Mouse (Mus musculus): Measurements from ENCODE around the gene Sh2d6. TPM values are rescaled to one million over a fixed set of nuclear protein-coding genes. Genes with fewer than 3 reads are reported as not detected.
"Not testable (repeated sequence)": the region's sequence is repeated elsewhere in the genome, so short reads cannot be mapped to it uniquely, and the experiment has no call there.

Gene Sh2d6
- polyA plus RNA-seq, 1 experiment from 2014 or later: 0.97 TPM

- H3K4me3 ChIP-seq: no peak overlapping the region
- no peak overlapping the region for H3K9ac ChIP-seq (replicated peaks)
- no peak overlapping the region for H3K4me2 ChIP-seq (replicated peaks)
- WGBS: 44% methylated on average over 9 of the region's 9 CpGs
- no peaks in the 10 kb centered on the region for H3K9me3 ChIP-seq
- H3K36me3 ChIP-seq: no peaks in the 10 kb centered on the region
- peak; percentile 67 for ATAC-seq (ENCODE audit: low FRiP score, low read depth)
- no peaks in the 10 kb centered on the region for H3K27me3 ChIP-seq
- peaks cover 22% of the 10 kb centered on the region for H3K4me1 ChIP-seq
- no peak overlapping the region; the same call in 1 of the 2 replicates for H3K27ac ChIP-seq (replicated peaks)
These were observed 12.7 kb upstream of the Sh2d6 start for GRCm38 (mm10) chr6:72534035-72534809.

- H3K9me3 ChIP-seq; ATAC-seq (ENCODE audit: low FRiP score, low read depth); H3K4me2 ChIP-seq (replicated peaks); H3K36me3 ChIP-seq; H3K9ac ChIP-seq (replicated peaks); H3K27me3 ChIP-seq; H3K27ac ChIP-seq (replicated peaks); H3K4me3 ChIP-seq: not testable (repeated sequence)
- 38% methylated on average over 1 of the region's 1 CpGs for WGBS
- H3K4me1 ChIP-seq: peaks cover 22% of the 10 kb centered on the region
These were observed 12.0 kb upstream of the Sh2d6 start for GRCm38 (mm10) chr6:72533555-72533954.

- 68% methylated on average over 4 of the region's 4 CpGs for WGBS
- no peak overlapping the region for H3K4me2 ChIP-seq (replicated peaks)
- H3K27me3 ChIP-seq: no peaks in the 10 kb centered on the region
- no peaks in the 10 kb centered on the region for H3K9me3 ChIP-seq
- H3K9ac ChIP-seq (replicated peaks): no peak overlapping the region
- H3K4me1 ChIP-seq: peaks cover 17% of the 10 kb centered on the region; the same call in 1 of the 2 replicates
- no peak for ATAC-seq (ENCODE audit: low FRiP score, low read depth)
- no peaks in the 10 kb centered on the region for H3K36me3 ChIP-seq
- no peak overlapping the region for H3K4me3 ChIP-seq
- peak overlapping the region; percentile 49 for H3K27ac ChIP-seq (replicated peaks)
These were observed 11.1 kb upstream of the Sh2d6 start for GRCm38 (mm10) chr6:72532580-72532979.

- H3K36me3 ChIP-seq: no peaks in the 10 kb centered on the region
- H3K27ac ChIP-seq (replicated peaks): no peak overlapping the region
- H3K4me3 ChIP-seq: no peak overlapping the region
- no peak for ATAC-seq (ENCODE audit: low FRiP score, low read depth)
- H3K9me3 ChIP-seq: no peaks in the 10 kb centered on the region
- H3K4me2 ChIP-seq (replicated peaks): no peak overlapping the region
- peaks cover 10% of the 10 kb centered on the region; the same call in 1 of the 2 replicates for H3K4me1 ChIP-seq
- WGBS: 78% methylated on average over 10 of the region's 10 CpGs
- H3K9ac ChIP-seq (replicated peaks): no peak overlapping the region
- no peaks in the 10 kb centered on the region for H3K27me3 ChIP-seq
These were observed 7.1 kb upstream of the Sh2d6 start for GRCm38 (mm10) chr6:72528410-72529151.

- Histone ChIP-seq H3K27me3 (no peaks in the 10 kb centered on the region), H3K4me1 (no peaks in the 10 kb centered on the region), H3K4me3 (no peak overlapping the region), H3K27ac (replicated peaks) (no peak overlapping the region), H3K9ac (replicated peaks) (no peak overlapping the region), H3K36me3 (no peaks in the 10 kb centered on the region), H3K9me3 (no peaks in the 10 kb centered on the region), H3K4me2 (replicated peaks) (no peak overlapping the region)
- 92% methylated on average over 4 of the region's 4 CpGs for WGBS
- ATAC-seq (ENCODE audit: low FRiP score, low read depth): no peak
These were observed 5.6 kb upstream of the Sh2d6 start for GRCm38 (mm10) chr6:72527070-72527469.

GRCm38 (mm10) chr6:72524160-72524559 lies 2.7 kb upstream of the Sh2d6 start:
- Histone ChIP-seq H3K9ac (replicated peaks) (no peak overlapping the region), H3K4me3 (no peak overlapping the region), H3K36me3 (no peaks in the 10 kb centered on the region), H3K27me3 (no peaks in the 10 kb centered on the region), H3K27ac (replicated peaks) (no peak overlapping the region), H3K9me3 (no peaks in the 10 kb centered on the region), H3K4me1 (peaks cover 21% of the 10 kb centered on the region), H3K4me2 (replicated peaks) (no peak overlapping the region)
- no peak for ATAC-seq (ENCODE audit: low FRiP score, low read depth)
- WGBS: 82% methylated on average over 2 of the region's 2 CpGs

- peaks cover 28% of the 10 kb centered on the region for H3K4me1 ChIP-seq
- no peaks in the 10 kb centered on the region for H3K27me3 ChIP-seq
- H3K9ac ChIP-seq (replicated peaks): no peak overlapping the region
- H3K36me3 ChIP-seq: no peaks in the 10 kb centered on the region
- no peaks in the 10 kb centered on the region for H3K9me3 ChIP-seq
- ATAC-seq (ENCODE audit: low FRiP score, low read depth): no peak
- no peak overlapping the region for H3K4me2 ChIP-seq (replicated peaks)
- 66% methylated on average over 4 of the region's 4 CpGs for WGBS
- no peak overlapping the region for H3K27ac ChIP-seq (replicated peaks)
- no peak overlapping the region for H3K4me3 ChIP-seq
These were observed 1.7 kb upstream of the Sh2d6 start for GRCm38 (mm10) chr6:72523222-72523621.

GRCm38 (mm10) chr6:72522288-72522687 lies 781 bp upstream of the Sh2d6 start:
- no peak for ATAC-seq (ENCODE audit: low FRiP score, low read depth)
- no peak overlapping the region for H3K4me3 ChIP-seq
- no peaks in the 10 kb centered on the region for H3K36me3 ChIP-seq
- 87% methylated on average over 5 of the region's 5 CpGs for WGBS
- peaks cover 28% of the 10 kb centered on the region for H3K4me1 ChIP-seq
- no peak overlapping the region for H3K27ac ChIP-seq (replicated peaks)
- no peak overlapping the region for H3K4me2 ChIP-seq (replicated peaks)
- H3K9ac ChIP-seq (replicated peaks): no peak overlapping the region
- no peaks in the 10 kb centered on the region for H3K27me3 ChIP-seq
- no peaks in the 10 kb centered on the region for H3K9me3 ChIP-seq

- Histone ChIP-seq H3K36me3 (no peaks in the 10 kb centered on the region), H3K4me1 (peaks cover 28% of the 10 kb centered on the region), H3K4me2 (replicated peaks) (no peak overlapping the region), H3K27me3 (no peaks in the 10 kb centered on the region), H3K9me3 (no peaks in the 10 kb centered on the region), H3K27ac (replicated peaks) (peak overlapping the region; percentile 92), H3K9ac (replicated peaks) (no peak overlapping the region), H3K4me3 (no peak overlapping the region)
- no peak for ATAC-seq (ENCODE audit: low FRiP score, low read depth)
- WGBS: 94% methylated on average over 5 of the region's 5 CpGs
These were observed 603 bp downstream of the Sh2d6 start for GRCm38 (mm10) chr6:72520904-72521303.

- Histone ChIP-seq H3K4me3 (0 out of 2 replicates have a peak overlapping the region, but pooled peaks have one; percentile 3), H3K4me2 (replicated peaks) (peak overlapping the region; percentile 42), H3K4me1 (peaks cover 28% of the 10 kb centered on the region), H3K27ac (replicated peaks) (peak overlapping the region; percentile 92), H3K9ac (replicated peaks) (0 out of 2 replicates have a peak overlapping the region, but pooled peaks have one; percentile 41), H3K36me3 (no peaks in the 10 kb centered on the region), H3K27me3 (no peaks in the 10 kb centered on the region), H3K9me3 (no peaks in the 10 kb centered on the region)
- whole genome bisulfite sequencing: 5% methylated on average over 9 of the region's 10 CpGs
- peak; percentile 88 for ATAC-seq (ENCODE audit: low FRiP score, low read depth)
These were observed 1.4 kb downstream of the Sh2d6 start for GRCm38 (mm10) chr6:72519892-72520663.

- Histone ChIP-seq H3K4me1 (peaks cover 28% of the 10 kb centered on the region), H3K4me3 (0 out of 2 replicates have a peak overlapping the region, but pooled peaks have one; percentile 3), H3K9me3 (no peaks in the 10 kb centered on the region), H3K4me2 (replicated peaks) (peak overlapping the region; percentile 42), H3K27me3 (no peaks in the 10 kb centered on the region), H3K9ac (replicated peaks) (peak overlapping the region; percentile 41), H3K36me3 (no peaks in the 10 kb centered on the region), H3K27ac (replicated peaks) (peak overlapping the region; percentile 92)
- WGBS: 17% methylated on average over 8 of the region's 8 CpGs
- ATAC-seq (ENCODE audit: low FRiP score, low read depth): peak; percentile 53; the same call in 1 of the 2 replicates
These were observed 2.2 kb downstream of the Sh2d6 start for GRCm38 (mm10) chr6:72519303-72519702.
